8 mouse cellular contexts compared by ENCODE assay signal in genomic region chr13:54610613-54610971, GRCm38 (mm10). TPM values are rescaled to one million over a fixed set of nuclear protein-coding genes. Genes with fewer than 3 reads are reported as not detected.
A peak's percentile ranks its signal among the peaks of the same experiment; 100 is the strongest.
DNase-seq lines count a peak whose midpoint lies in the region; ATAC-seq and TF ChIP-seq lines count a peak whose summit lies in the region.

No protein-coding gene starts in this region.

- peak overlapping the region; percentile 72 for H3K9ac ChIP-seq in hindbrain, embryonic 12.5 days

- no peak for TF ChIP-seq POLR2A in thymus, adult 2 months (IDR thresholded peaks at IDR 0.05; ENCODE audit: control insufficient read depth, extremely low read depth, insufficient read depth, low read length, poor library complexity)

- peak; percentile 37 to 38 for DNase-seq in frontal cortex, postnatal 36 days (ENCODE audit: low spot score in 2 of 2)
- no peak for DNase-seq in frontal cortex, postnatal 10 days (ENCODE audit: low spot score in 2 of 2)
- no peak for DNase-seq in thymus, adult 2 months
- no peak for DNase-seq in thymus, adult 18-20 months
- DNase-seq in Muller cell, postnatal 12 days (ENCODE audit: inconsistent ontology term), result no peak
- DNase-seq in cerebellum, adult 11 months, result no peak

- peak overlapping the region; percentile 60 for H3K4me3 ChIP-seq in thymus, adult 2 months (ENCODE audit: control insufficient read depth, insufficient read depth, low read length)
- H3K4me3 ChIP-seq in hindbrain, embryonic 12.5 days, result peak overlapping the region; percentile 53

- peaks cover 7% of the 10 kb centered on the region; the same call in 1 of the 2 replicates for H3K4me1 ChIP-seq in thymus, adult 2 months (replicated peaks; ENCODE audit: control insufficient read depth, insufficient read depth, low read length)
- H3K4me1 ChIP-seq in hindbrain, embryonic 12.5 days, result peaks cover 25% of the 10 kb centered on the region

- peak overlapping the region; percentile 83 for H3K4me2 ChIP-seq in hindbrain, embryonic 12.5 days (replicated peaks)

- no peak for TF ChIP-seq CTCF in thymus, adult 2 months (IDR thresholded peaks at IDR 0.05; ENCODE audit: borderline replicate concordance, control insufficient read depth, extremely low read depth, insufficient read depth, low read length, poor library complexity)

- peak; percentile 36; the same call in 1 of the 2 replicates for ATAC-seq in hindbrain, embryonic 12.5 days (ENCODE audit: low FRiP score)
- ATAC-seq in megakaryocyte progenitor cell, adult 5-6 weeks (replicated peaks; ENCODE audit: poor library complexity), result 0 out of 2 replicates have a peak, but pooled peaks have one; percentile 6

- 33% methylated on average over 13 of the region's 13 CpGs for WGBS in thymus, adult 2 months
- WGBS in hindbrain, embryonic 12.5 days, result 12% methylated on average over 13 of the region's 13 CpGs

- H3K36me3 ChIP-seq in thymus, adult 2 months (ENCODE audit: control insufficient read depth, insufficient read depth, low read length), result no peaks in the 10 kb centered on the region
- no peaks in the 10 kb centered on the region for H3K36me3 ChIP-seq in hindbrain, embryonic 12.5 days

- H3K27ac ChIP-seq in thymus, adult 2 months (ENCODE audit: control insufficient read depth, insufficient read depth, low read length), result no peak overlapping the region
- 0 out of 2 replicates have a peak overlapping the region, but pooled peaks have one; percentile 13 for H3K27ac ChIP-seq in hindbrain, embryonic 12.5 days

- H3K27me3 ChIP-seq in thymus, adult 2 months (ENCODE audit: control insufficient read depth, insufficient read depth, low read length), result no peaks in the 10 kb centered on the region
- H3K27me3 ChIP-seq in hindbrain, embryonic 12.5 days, result no peaks in the 10 kb centered on the region

- H3K9me3 ChIP-seq in hindbrain, embryonic 12.5 days (replicated peaks), result no peaks in the 10 kb centered on the region

RNA-seq across cellular contexts. Expression of gene Cltb, which starts 0.6 kb away (rescaled TPM):
- 42.2 and 44.6 TPM in 2 replicates for polyA plus RNA-seq in thymus, adult 2 months (2012; rRNA removed)
- 54.4 and 58.2 TPM in 2 replicates for polyA plus RNA-seq in hindbrain, embryonic 12.5 days (2016; fragmentation: Nextera tagmentation; extraction: Ambion mirVana)
- total RNA-seq in megakaryocyte progenitor cell, adult 5-6 weeks (2015), result 4.2 and 6.1 TPM in 2 replicates
- total RNA-seq in megakaryocyte progenitor cell, adult 5-6 weeks (2017), result 11.0 and 13.1 TPM in 2 replicates

RNA-seq across cellular contexts. Expression of gene Faf2, which starts 11.0 kb away (rescaled TPM):
- 36.1 and 38.4 TPM in 2 replicates for polyA plus RNA-seq in thymus, adult 2 months (2012; rRNA removed)
- 84.2 and 89.7 TPM in 2 replicates for polyA plus RNA-seq in hindbrain, embryonic 12.5 days (2016; fragmentation: Nextera tagmentation; extraction: Ambion mirVana)
- 40.8 and 43.9 TPM in 2 replicates for total RNA-seq in megakaryocyte progenitor cell, adult 5-6 weeks (2015)
- total RNA-seq in megakaryocyte progenitor cell, adult 5-6 weeks (2017), result 37.4 and 38.6 TPM in 2 replicates

RNA-seq across cellular contexts. Expression of gene Higd2a, which starts 20.6 kb away (rescaled TPM):
- polyA plus RNA-seq in thymus, adult 2 months (2012; rRNA removed), result 112 and 116 TPM in 2 replicates
- 171 and 172 TPM in 2 replicates for polyA plus RNA-seq in hindbrain, embryonic 12.5 days (2016; fragmentation: Nextera tagmentation; extraction: Ambion mirVana)
- total RNA-seq in megakaryocyte progenitor cell, adult 5-6 weeks (2015), result 101 and 120 TPM in 2 replicates
- 51.6 and 87.6 TPM in 2 replicates for total RNA-seq in megakaryocyte progenitor cell, adult 5-6 weeks (2017)

RNA-seq across cellular contexts. Expression of gene Nop16, which starts 20.7 kb away (rescaled TPM):
- 8.6 and 8.7 TPM in 2 replicates for polyA plus RNA-seq in thymus, adult 2 months (2012; rRNA removed)
- 57.1 and 57.8 TPM in 2 replicates for polyA plus RNA-seq in hindbrain, embryonic 12.5 days (2016; fragmentation: Nextera tagmentation; extraction: Ambion mirVana)
- 54.2 and 59.3 TPM in 2 replicates for total RNA-seq in megakaryocyte progenitor cell, adult 5-6 weeks (2015)
- total RNA-seq in megakaryocyte progenitor cell, adult 5-6 weeks (2017), result 69.7 and 104 TPM in 2 replicates

RNA-seq across cellular contexts. Expression of gene Arl10, which starts 35.8 kb away (rescaled TPM):
- polyA plus RNA-seq in thymus, adult 2 months (2012; rRNA removed), result 19.8 and 20.5 TPM in 2 replicates
- polyA plus RNA-seq in hindbrain, embryonic 12.5 days (2016; fragmentation: Nextera tagmentation; extraction: Ambion mirVana), result 52.1 and 54.2 TPM in 2 replicates
- 9.7 and 15.7 TPM in 2 replicates for total RNA-seq in megakaryocyte progenitor cell, adult 5-6 weeks (2015)
- total RNA-seq in megakaryocyte progenitor cell, adult 5-6 weeks (2017), result 9.5 and 14.0 TPM in 2 replicates

Comparison
In these comparisons a context has a peak if more than half of its experiments do, and no peak if none do; other contexts are left out.
1. DNase-seq: peak in frontal cortex, postnatal 36 days (2 of 2); none in frontal cortex, postnatal 10 days (0 of 2), thymus, adult 2 months (single experiment), thymus, adult 18-20 months (0 of 2), Muller cell, postnatal 12 days (single experiment) and cerebellum, adult 11 months (single experiment).